8 mouse cellular contexts compared by ENCODE assay signal in the genomic region with DNA sequence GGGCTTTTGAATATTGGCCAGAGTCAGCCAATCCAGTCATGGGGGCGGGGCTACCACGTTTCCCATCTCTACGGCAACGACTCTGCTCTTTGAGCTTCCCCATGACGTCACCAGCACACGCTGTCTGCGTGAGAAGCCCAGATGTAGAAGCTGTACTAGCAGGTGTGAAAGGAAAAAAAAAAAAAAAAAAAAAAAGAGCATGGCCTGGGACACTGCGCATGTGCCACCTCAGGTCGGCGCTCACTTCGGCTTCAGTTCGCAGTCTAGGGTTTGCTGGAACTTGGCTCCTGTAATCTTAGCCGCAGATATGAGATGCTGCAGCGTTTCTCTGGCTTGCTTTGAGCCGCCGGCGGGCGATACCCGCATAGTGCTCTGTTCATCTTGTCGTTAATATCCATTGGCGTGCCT.
DNase-seq lines count a peak whose midpoint lies in the region; ATAC-seq and TF ChIP-seq lines count a peak whose summit lies in the region.

No protein-coding gene starts in this region.

- peak in 1 of 2 experiments; percentile 50 for DNase-seq in layer of hippocampus, adult 2 months (ENCODE audit: low spot score in 2 of 2)
- no peak for DNase-seq in layer of hippocampus, adult 9-10 months (ENCODE audit: low spot score)
- DNase-seq in brain, embryonic 18.5 days (ENCODE audit: low read depth, low spot score), result peak; percentile 63
- peak; percentile 56 for DNase-seq in kidney, adult 2 months
- peak; percentile 74 for DNase-seq in liver, postnatal 0 days
- DNase-seq in retina, postnatal 1 day, result peak; percentile 86

- H3K9me3 ChIP-seq in forebrain, embryonic 13.5 days (replicated peaks), result no peaks in the 10 kb centered on the region
- no peaks in the 10 kb centered on the region for H3K9me3 ChIP-seq in liver, postnatal 0 days (ENCODE audit: low read length)

- peak; percentile 93 for ATAC-seq in forebrain, embryonic 13.5 days
- peak; percentile 80 for ATAC-seq in liver, postnatal 0 days
- ATAC-seq in erythroid progenitor cell, adult 5-6 weeks (replicated peaks; ENCODE audit: low FRiP score, poor library complexity, severe bottlenecking), result no peak

- peaks cover 14% of the 10 kb centered on the region; the same call in 1 of the 2 replicates for H3K4me1 ChIP-seq in forebrain, embryonic 13.5 days
- H3K4me1 ChIP-seq in kidney, adult 2 months (ENCODE audit: control insufficient read depth, insufficient read depth, low read length), result peaks cover 5% of the 10 kb centered on the region; the same call in 1 of the 2 replicates
- peaks cover 18% of the 10 kb centered on the region for H3K4me1 ChIP-seq in liver, postnatal 0 days (ENCODE audit: insufficient read depth)

- no peaks in the 10 kb centered on the region for H3K27me3 ChIP-seq in forebrain, embryonic 13.5 days
- no peaks in the 10 kb centered on the region for H3K27me3 ChIP-seq in kidney, adult 2 months (replicated peaks; ENCODE audit: control insufficient read depth, insufficient read depth, low read length)
- H3K27me3 ChIP-seq in liver, postnatal 0 days (ENCODE audit: insufficient read depth, low read length), result 0 out of 2 replicates have a peak, but pooled peaks cover 3% of the 10 kb centered on the region

- WGBS in forebrain, embryonic 13.5 days, result under 1% methylated on average over 21 of the region's 21 CpGs
- WGBS in kidney, adult 2 months, result 14% methylated on average over 21 of the region's 21 CpGs
- 8% methylated on average over 21 of the region's 21 CpGs for WGBS in liver, postnatal 0 days (ENCODE audit: insufficient replicate concordance)

- H3K36me3 ChIP-seq in forebrain, embryonic 13.5 days (ENCODE audit: poor library complexity, severe bottlenecking), result no peaks in the 10 kb centered on the region
- no peaks in the 10 kb centered on the region for H3K36me3 ChIP-seq in kidney, adult 2 months (ENCODE audit: control insufficient read depth, insufficient read depth, low read length)
- H3K36me3 ChIP-seq in liver, postnatal 0 days (replicated peaks; ENCODE audit: insufficient read depth, low read length), result no peaks in the 10 kb centered on the region

- TF ChIP-seq POLR2A in kidney, adult 2 months (IDR thresholded peaks at IDR 0.05; ENCODE audit: low read depth, low read length), result no peak

- H3K27ac ChIP-seq in layer of hippocampus, adult 2 months, result peak overlapping the region; percentile 71
- peak overlapping the region; percentile 36; the same call in 1 of the 2 replicates for H3K27ac ChIP-seq in forebrain, embryonic 13.5 days
- H3K27ac ChIP-seq in kidney, adult 2 months (ENCODE audit: insufficient read depth, low read depth, low read length), result no peak overlapping the region
- H3K27ac ChIP-seq in liver, postnatal 0 days (ENCODE audit: low read depth), result no peak overlapping the region

- H3K4me3 ChIP-seq in layer of hippocampus, adult 2 months, result peak overlapping the region; percentile 47
- H3K4me3 ChIP-seq in forebrain, embryonic 13.5 days, result peak overlapping the region; percentile 33
- no peak overlapping the region for H3K4me3 ChIP-seq in kidney, adult 2 months (ENCODE audit: insufficient read depth, low read depth, low read length)
- H3K4me3 ChIP-seq in liver, postnatal 0 days (ENCODE audit: low read depth, low read length), result no peak overlapping the region

- peak overlapping the region; percentile 56 for H3K9ac ChIP-seq in forebrain, embryonic 13.5 days
- H3K9ac ChIP-seq in liver, postnatal 0 days (replicated peaks), result no peak overlapping the region

- no peak for TF ChIP-seq EP300 in liver, postnatal 0 days (IDR thresholded peaks at IDR 0.05; ENCODE audit: low read depth)

- H3K4me2 ChIP-seq in forebrain, embryonic 13.5 days, result peak overlapping the region; percentile 64
- peak overlapping the region; percentile 51 for H3K4me2 ChIP-seq in liver, postnatal 0 days (ENCODE audit: low read depth, low read length)

- TF ChIP-seq CTCF in layer of hippocampus, adult 2 months (conservative IDR thresholded peaks at IDR 0.05), result peak; percentile 56
- TF ChIP-seq CTCF in kidney, adult 2 months (conservative IDR thresholded peaks at IDR 0.05; ENCODE audit: insufficient read depth, insufficient read length, low read depth, low read length), result 0 out of 2 replicates have a peak, but pooled peaks have one; percentile 3
- no peak for TF ChIP-seq CTCF in liver, postnatal 0 days (IDR thresholded peaks at IDR 0.05; ENCODE audit: low read depth)

Comparison
In these comparisons a context has a peak if more than half of its experiments do, and no peak if none do; other contexts are left out.
1. H3K27ac ChIP-seq: peak in layer of hippocampus, adult 2 months (single experiment) and forebrain, embryonic 13.5 days (single experiment); none in kidney, adult 2 months (single experiment) and liver, postnatal 0 days (single experiment).
2. H3K4me3 ChIP-seq: peak in layer of hippocampus, adult 2 months (single experiment) and forebrain, embryonic 13.5 days (single experiment); none in kidney, adult 2 months (single experiment) and liver, postnatal 0 days (single experiment).